Mouse (Mus musculus) C2C12 (cell line): ENCODE data around the gene Akt3. TPM values are rescaled to one million over a fixed set of nuclear protein-coding genes. Genes with fewer than 3 reads are reported as not detected.

Source experiments
- H3K27me3 ChIP-seq: one replicate; pipeline ENCODE4 v1.6.1; 2011; ENCODE audit not compliant: control insufficient read depth, insufficient read depth, insufficient read length
- H3K36me3 ChIP-seq: one replicate; pipeline ENCODE4 v1.6.1; 2011; ENCODE audit not compliant: control insufficient read depth, insufficient read depth
- H3K4me3 ChIP-seq: one replicate; pipeline ENCODE4 v1.5.1; 2011; ENCODE audit warnings: mild to moderate bottlenecking, control low read depth; ENCODE audit not compliant: poor library complexity, insufficient read depth, severe bottlenecking
- H3K79me2 ChIP-seq: one replicate; pipeline ENCODE4 v1.6.1; 2011; ENCODE audit not compliant: control insufficient read depth, insufficient read depth
- H3K79me3 ChIP-seq: one replicate; pipeline ENCODE4 v1.6.1; 2011; ENCODE audit warnings: low read depth, control low read depth
- H3ac ChIP-seq: one replicate; pipeline ENCODE3; 2011; ENCODE audit warnings: low read depth; ENCODE audit not compliant: control insufficient read depth, insufficient read length
- CEBPB ChIP-seq: IDR thresholded peaks from one replicate; pipeline ENCODE4 v1.6.1; 2011; ENCODE audit warnings: low read depth, mild to moderate bottlenecking, control low read depth, moderate library complexity
- CTCF ChIP-seq: IDR thresholded peaks from one replicate; pipeline ENCODE4 v1.5.1; 2011; ENCODE audit not compliant: control insufficient read depth, insufficient read depth, insufficient read length
- FOSL1 ChIP-seq: IDR thresholded peaks from one replicate; pipeline ENCODE4 v1.8.0; 2011; ENCODE audit warnings: mild to moderate bottlenecking, low read length; ENCODE audit not compliant: poor library complexity, insufficient read depth, severe bottlenecking
- MAX ChIP-seq: IDR thresholded peaks from one replicate; pipeline ENCODE4 v1.6.1; 2011; ENCODE audit warnings: mild to moderate bottlenecking, control low read depth
- MYOD1 ChIP-seq: IDR thresholded peaks from one replicate; pipeline ENCODE4 v1.6.1; 2011; ENCODE audit warnings: low read depth; ENCODE audit not compliant: control insufficient read depth, insufficient read length
- MYOG ChIP-seq: IDR thresholded peaks from one replicate; pipeline ENCODE4 v1.6.1; 2011; ENCODE audit not compliant: control insufficient read depth, insufficient read length; ENCODE audit errors: extremely low read depth
- USF1 ChIP-seq: IDR thresholded peaks from one replicate; pipeline ENCODE4 v1.6.1; 2011; ENCODE audit warnings: low read depth, mild to moderate bottlenecking, control low read depth, moderate library complexity
- polyA plus RNA-seq: library from polyadenylated mRNA; unstranded; fragments of >200 nt; fragmentation: generic; extraction: Trizol; gene quantifications from one replicate; pipeline ENCODE4 v1.2.1, GENCODE M21; 2012; ENCODE audit warnings: missing spikeins

The Akt3 gene
- polyA plus RNA-seq, 1 experiment, result 8.6 TPM

DNA sequence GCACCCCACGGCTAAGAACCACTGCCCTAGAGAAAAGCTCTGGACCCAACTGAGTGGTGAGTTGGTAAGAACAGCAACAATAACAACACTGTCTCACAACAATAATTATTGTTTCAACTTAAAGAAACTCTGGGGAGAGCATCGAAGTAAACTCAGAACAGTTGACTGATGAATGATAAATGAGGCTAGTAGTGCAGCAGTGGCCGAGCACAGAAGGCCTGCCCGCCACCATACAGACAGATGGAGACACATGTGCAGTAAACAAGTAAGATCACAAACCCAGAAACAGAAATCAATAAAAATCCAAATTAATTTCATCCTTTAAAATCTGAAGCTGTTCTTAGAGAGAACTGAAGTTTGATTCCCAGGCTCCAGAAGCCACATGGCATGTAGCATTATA is 217.9 kb downstream of the Akt3 start:
- TF ChIP-seq CEBPB, result no peak
- no peak for TF ChIP-seq MYOD1
- no peak for TF ChIP-seq MAX
- TF ChIP-seq FOSL1, result no peak
- TF ChIP-seq MYOG, result no peak
- TF ChIP-seq CTCF, result no peak
- no peak for TF ChIP-seq USF1
- Histone ChIP-seq H3ac (no peak overlapping the region), H3K79me3 (no peaks in the 10 kb centered on the region), H3K36me3 (no peaks in the 10 kb centered on the region), H3K79me2 (no peaks in the 10 kb centered on the region), H3K4me3 (no peak overlapping the region), H3K27me3 (no peaks in the 10 kb centered on the region)

DNA sequence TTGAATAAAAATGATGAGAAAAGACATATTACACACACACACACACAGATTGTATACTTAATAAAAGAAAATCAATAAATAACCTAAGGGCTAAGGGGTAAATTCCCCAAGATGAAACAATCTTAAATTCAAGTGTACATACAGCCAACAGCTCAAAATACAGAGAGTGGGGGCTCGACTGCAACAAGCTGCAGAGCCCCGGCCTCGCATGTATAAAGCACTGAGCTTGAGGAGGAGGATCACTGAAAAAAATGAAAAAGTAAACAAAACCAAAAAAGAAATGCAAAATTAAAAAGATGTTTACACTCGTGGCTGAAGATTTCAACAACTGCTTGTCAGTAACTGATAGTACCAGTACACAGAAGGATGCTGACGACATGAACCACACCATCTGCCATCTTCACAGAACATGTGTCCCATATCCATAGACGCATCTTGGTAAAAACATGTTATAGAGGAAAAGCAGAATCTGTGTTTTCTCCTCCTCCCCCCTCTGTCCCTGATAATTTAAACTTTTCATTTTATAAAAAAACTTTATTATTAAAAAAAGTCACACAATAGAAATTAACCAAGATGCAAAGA is 218.8 kb downstream of the Akt3 start:
- no peak for TF ChIP-seq USF1
- TF ChIP-seq FOSL1, result no peak
- no peak for TF ChIP-seq MYOD1
- no peak for TF ChIP-seq CEBPB
- TF ChIP-seq CTCF, result no peak
- no peak for TF ChIP-seq MYOG
- no peak for TF ChIP-seq MAX
- Histone ChIP-seq H3K27me3 (no peaks in the 10 kb centered on the region), H3ac (no peak overlapping the region), H3K4me3 (no peak overlapping the region), H3K79me2 (no peaks in the 10 kb centered on the region), H3K79me3 (no peaks in the 10 kb centered on the region), H3K36me3 (no peaks in the 10 kb centered on the region)

DNA sequence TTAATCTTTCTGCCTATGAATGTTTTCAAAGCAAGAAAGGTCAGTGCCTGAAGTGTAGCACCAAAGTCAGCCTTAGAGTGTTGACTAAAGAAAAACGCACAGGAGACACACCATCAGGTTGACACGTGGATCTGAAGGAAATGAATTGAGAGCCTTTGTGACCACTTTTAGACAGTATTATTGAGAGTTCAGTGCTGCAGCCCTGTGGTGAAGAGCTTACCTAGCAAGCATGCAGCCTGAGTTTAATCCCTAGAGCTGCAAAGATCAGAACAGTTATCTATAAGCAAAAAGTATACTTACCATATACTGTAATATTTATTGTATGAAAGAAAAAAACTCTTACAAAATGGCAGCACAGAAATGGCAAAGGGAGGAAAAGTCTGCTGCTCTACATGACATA is 219.6 kb downstream of the Akt3 start:
- TF ChIP-seq USF1 (no peak), FOSL1 (no peak), MAX (no peak), MYOD1 (no peak), CEBPB (no peak), CTCF (no peak), MYOG (no peak)
- Histone ChIP-seq H3K36me3 (no peaks in the 10 kb centered on the region), H3K4me3 (no peak overlapping the region), H3K27me3 (no peaks in the 10 kb centered on the region), H3K79me3 (no peaks in the 10 kb centered on the region), H3K79me2 (no peaks in the 10 kb centered on the region), H3ac (no peak overlapping the region)

DNA sequence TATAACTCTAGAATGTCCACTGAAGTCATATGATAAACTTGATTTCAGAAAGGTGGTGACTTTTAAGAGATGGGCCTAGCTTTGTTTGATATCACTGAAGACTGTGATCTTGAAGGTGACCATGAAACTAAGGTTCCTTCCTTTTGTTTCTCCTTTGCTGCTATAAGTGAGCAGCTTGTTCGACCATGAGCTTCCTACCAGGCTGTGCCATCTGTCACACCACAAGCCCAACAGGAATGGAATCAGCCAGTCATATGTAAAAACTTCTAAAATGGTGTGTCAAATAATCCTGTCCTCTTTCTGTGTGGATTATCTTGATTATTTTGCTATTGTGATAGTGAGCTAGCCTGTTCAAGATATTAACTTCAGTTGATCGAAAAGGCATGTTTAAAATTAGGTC is 222.5 kb downstream of the Akt3 start:
- no peak overlapping the region for H3ac ChIP-seq
- H3K4me3 ChIP-seq, result no peak overlapping the region
- no peaks in the 10 kb centered on the region for H3K36me3 ChIP-seq
- H3K27me3 ChIP-seq, result no peaks in the 10 kb centered on the region
- TF ChIP-seq MYOD1, result no peak
- no peaks in the 10 kb centered on the region for H3K79me2 ChIP-seq
- no peaks in the 10 kb centered on the region for H3K79me3 ChIP-seq

GRCm38 (mm10) chr1:177032233-177032632 is 225.8 kb downstream of the Akt3 start:
- H3K36me3 ChIP-seq, result peaks cover 6% of the 10 kb centered on the region
- H3ac ChIP-seq, result no peak overlapping the region
- H3K79me2 ChIP-seq, result no peaks in the 10 kb centered on the region
- H3K79me3 ChIP-seq, result no peaks in the 10 kb centered on the region
- TF ChIP-seq USF1 (no peak), FOSL1 (no peak), CTCF (no peak), CEBPB (no peak), MYOD1 (no peak), MAX (no peak), MYOG (no peak)
- H3K27me3 ChIP-seq, result no peaks in the 10 kb centered on the region
- no peak overlapping the region for H3K4me3 ChIP-seq

- no peaks in the 10 kb centered on the region for H3K79me2 ChIP-seq
- no peaks in the 10 kb centered on the region for H3K27me3 ChIP-seq
- no peak overlapping the region for H3K4me3 ChIP-seq
- H3ac ChIP-seq, result no peak overlapping the region
- H3K79me3 ChIP-seq, result no peaks in the 10 kb centered on the region
- H3K36me3 ChIP-seq, result peaks cover 6% of the 10 kb centered on the region
- TF ChIP-seq CTCF (no peak), MAX (no peak), CEBPB (no peak), USF1 (no peak), FOSL1 (no peak), MYOG (no peak), MYOD1 (no peak)
These were observed 226.8 kb downstream of the Akt3 start for GRCm38 (mm10) chr1:177031196-177031595.
